Mouse (Mus musculus) urinary bladder, postnatal 25 days (tissue): ENCODE measurements around the gene Megf11.

ENCODE experiments used
- DNase-seq: peaks from one replicate; pipeline ENCODE4 v3.0.0; 2022; ENCODE audit warnings: low spot score

The Megf11 gene

DNA sequence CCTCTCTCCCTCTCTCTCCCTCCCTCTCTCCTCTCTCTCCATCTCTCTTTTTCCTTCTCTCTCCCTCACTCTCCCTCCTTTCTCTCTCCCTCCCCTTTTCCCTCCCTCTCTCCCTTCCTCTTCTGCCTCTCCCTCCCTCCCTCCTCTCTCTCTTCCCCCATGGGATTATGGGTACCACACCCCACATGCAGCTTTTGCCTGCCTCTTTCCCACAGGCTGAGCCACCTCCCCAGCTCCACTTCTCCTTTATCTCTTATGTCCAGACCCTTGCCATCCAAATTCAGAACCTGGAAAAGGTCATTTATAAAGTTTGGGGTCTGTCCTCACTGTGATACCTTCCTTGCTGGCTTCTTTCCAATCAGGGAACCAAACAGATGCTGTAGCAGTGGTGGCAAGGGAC is 180.5 kb downstream of the Megf11 start:
- DNase-seq, result no peak

DNA sequence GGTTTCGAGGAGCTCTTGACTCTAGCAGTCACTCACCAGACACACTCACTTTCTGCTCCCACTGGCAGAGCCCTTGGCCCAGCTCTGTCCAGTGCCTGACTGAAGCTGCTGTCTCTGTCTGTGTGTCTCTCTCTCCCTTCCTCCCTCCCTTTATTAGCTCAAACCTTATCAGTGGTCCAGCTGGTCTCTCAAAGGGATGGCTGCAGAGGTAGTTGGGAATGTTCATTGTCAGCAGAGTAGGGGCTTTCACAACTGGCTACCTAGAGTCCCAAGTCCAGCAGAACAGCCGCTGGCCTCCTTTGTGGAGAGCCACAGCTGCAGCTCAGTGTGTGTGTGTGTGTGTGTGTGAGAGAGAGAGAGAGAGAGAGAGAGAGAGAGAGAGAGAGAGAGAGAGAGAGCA is 180.9 kb downstream of the Megf11 start:
- DNase-seq, result no peak

DNA sequence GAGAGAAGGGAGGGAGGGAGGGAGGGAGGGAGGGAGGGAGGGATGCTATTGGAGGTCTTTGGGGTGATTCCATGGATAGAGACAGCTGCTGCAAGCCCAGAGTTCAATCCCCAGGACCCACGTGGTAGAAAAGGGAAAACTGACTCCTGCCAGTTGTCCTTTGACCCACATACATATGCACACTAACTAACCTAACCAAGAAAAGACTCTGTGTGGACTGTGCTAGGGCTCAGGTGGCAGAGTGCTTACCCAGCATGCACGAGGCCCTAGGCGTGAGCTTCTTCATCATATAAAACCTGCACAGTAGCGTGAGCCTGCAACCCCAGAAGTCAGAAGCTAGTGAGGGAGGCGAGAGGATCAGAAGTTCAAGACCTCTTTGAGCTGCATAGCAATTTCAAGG is 182.1 kb downstream of the Megf11 start:
- no peak for DNase-seq

DNA sequence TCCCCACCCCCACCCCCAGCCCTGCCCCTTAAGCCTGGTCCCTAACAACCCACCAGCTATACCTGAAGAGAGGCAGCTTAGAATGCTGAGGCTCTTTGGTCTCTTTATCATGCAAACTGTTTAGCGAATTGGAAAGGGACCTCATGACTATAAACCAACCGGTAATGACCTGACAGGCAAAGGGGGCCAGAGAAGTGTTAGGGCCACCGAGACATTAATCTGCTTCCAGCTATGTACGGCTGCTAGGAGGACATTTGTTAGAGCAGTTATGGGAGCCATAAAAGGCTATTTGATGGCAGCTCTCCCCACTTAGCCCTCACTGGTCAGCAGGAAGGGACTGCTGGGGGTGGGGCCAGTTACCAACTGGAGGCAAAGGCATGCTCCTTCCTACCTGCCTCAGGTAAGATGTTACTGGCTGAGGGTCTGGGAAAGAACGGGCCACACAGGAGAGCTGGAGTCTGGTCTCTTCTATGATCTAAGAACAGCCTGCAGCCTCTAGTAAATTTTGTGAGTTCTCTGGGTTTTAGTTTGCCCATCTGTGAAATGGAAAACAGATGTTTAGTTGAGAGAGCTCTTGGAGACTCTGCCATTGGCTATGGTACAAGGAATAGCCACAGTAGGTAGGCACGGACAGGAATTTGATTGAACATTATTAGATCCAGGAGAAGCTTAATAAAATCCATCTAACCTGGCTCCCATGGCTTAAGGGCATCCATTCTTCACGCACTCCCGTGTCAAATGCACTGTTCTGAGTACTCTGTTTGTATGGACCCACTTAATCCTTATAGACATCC is 183.2 kb downstream of the Megf11 start:
- no peak for DNase-seq

DNA sequence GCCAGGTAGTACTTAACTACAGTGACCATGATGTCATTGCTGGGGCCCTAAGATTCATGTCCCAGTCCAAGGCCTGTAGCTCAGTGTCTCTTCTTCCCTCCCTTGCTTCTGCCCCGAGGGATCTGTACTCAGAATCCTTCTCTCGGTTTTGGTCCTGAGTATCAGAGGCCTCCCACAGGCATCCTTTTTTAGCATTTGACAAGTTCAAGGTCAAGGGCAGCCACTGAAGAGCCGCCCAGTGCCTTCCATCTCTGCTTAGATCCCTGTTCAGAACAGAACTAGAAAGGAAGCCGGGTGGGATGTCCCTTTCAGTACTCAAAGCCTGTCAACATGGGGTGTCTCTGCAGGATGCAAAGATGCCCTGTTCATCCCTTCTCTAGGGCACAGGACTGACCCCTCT is 185.0 kb downstream of the Megf11 start:
- DNase-seq, result no peak

DNA sequence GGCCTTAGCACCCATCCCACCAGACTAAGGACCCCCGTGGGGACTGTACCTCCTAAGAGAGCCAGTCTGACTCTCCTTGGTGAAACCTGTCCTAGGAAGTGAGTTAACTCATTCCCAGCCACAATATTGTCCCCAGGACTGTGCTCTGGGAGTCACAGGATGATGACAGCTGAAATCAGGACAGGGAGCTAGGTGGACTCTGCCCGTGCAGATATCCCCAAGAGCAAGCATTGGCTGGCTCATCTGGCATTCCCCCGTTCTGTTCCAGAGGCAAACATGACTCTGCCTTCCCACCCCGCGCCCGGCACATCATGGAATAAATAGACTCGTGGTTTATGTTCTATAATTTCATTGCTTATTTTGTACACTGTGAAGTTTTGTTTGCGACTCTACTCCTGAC is 185.7 kb downstream of the Megf11 start:
- DNase-seq, result no peak

DNA sequence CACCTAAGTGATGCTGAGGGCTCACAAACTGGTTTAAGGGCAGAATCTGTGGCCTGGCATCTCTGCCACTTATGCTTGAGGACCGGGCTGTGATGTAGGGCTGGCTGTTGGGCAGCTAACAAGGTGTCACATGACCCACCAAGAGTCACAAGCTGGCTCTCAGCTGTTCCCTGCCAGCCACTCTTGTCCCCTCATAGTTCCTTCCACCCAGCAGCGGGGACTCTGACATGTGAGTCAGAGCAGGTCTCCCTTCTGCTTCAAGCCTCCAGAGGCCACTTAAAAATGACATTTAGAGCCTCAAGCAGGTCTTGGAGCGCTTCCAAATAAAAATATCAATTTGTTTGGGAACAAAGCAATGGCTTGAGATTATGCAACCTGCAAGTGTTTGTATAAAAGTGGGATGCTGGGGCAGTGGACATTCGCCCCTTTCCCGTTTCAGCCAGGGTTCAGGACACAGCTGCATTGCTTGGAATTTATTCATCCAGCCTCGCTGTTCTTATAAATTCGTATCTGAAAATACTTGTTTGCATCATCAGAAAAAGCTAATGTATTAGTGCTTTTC is 187.3 kb downstream of the Megf11 start:
- no peak for DNase-seq

DNA sequence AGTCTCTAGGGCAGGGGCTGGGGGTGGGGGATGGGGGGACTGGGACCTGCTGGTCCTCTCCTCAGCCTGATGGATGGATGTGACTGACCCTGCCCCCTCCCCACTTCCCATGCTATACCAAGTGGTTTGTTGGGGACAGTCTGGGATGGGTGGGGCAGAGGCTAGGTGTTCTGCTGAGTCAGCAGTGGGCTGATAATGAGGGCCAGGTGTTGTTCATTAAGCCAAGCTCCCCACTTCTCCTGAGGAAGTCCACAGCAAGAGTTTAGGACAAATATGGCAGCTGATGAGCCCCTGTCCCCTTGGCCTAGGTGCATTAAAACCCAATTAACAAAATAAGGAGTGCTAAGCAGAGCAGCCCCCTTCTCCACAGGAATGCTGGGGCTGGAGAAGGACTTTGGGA is 190.2 kb downstream of the Megf11 start:
- no peak for DNase-seq

DNA sequence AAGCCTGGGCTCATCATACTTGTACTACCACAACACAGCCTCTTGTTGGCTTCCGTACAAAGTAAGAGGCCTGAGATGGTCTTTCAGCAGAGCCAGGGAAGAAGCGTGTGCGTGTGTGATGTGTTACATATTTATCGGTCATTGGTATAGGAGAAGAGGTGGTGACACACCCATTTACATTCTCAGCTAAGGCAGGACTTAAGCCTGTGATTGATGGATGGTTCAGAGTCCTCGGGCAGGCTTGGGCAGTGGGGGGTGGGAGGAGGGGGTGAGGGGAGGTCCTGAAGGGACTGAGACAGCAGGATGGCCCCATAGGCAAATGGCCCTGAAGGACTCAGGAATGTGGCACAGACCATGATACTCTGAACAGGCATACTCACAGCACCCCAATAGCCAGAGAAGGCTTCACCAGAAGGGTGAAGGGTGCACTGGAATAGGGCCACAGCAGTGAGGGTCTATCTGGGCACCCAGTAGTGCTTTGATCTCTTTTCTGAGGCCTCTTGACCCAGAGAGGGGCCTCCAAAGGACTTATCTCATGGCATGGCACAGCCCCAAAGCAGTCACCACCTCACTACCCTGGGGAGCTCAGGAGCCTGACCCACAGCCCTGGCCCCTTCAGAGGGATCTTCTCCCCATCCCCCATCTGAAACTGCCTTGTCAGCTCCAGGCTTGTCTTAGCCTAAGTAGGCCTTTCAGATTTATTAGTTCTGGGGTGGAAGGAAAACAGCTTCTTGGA is 190.9 kb downstream of the Megf11 start:
- DNase-seq, result no peak

DNA sequence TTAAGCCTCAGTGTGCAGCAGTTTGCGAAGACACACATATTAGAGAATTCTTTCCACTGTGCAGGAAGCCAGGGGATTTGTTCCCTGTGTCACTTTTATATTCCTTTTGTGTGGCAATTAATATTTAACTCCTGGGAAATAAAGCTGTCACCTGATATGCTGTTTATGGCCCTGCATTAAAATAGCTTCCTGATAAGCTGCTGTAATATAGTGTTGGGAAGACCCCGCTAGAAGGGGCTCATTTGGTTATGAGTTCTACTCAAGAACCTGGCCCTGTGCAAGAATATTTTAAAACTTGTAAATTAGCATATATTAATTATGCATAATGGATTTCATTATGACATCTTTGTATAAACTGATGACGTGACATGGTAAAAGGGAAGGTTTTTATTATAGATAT is 191.7 kb downstream of the Megf11 start:
- DNase-seq, result no peak

DNA sequence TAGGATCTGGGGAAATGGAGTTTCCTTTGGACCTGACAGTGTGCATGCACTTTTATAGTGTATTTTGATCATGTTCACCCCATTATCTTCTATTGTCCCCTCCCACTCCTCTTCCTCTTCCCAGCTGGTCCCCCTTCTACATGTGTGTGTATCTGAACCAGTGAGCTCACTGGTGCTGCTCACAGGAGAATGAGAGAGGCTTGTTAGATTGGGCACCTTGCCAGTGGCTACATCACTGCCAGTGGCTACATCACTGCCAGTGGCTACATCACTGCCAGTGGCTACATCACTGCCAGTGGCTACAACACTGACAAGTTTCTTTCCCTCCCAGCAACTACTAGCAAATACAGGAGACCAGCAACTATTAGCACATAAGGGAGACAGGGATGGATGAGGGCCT is 192.6 kb downstream of the Megf11 start:
- no peak for DNase-seq

DNA sequence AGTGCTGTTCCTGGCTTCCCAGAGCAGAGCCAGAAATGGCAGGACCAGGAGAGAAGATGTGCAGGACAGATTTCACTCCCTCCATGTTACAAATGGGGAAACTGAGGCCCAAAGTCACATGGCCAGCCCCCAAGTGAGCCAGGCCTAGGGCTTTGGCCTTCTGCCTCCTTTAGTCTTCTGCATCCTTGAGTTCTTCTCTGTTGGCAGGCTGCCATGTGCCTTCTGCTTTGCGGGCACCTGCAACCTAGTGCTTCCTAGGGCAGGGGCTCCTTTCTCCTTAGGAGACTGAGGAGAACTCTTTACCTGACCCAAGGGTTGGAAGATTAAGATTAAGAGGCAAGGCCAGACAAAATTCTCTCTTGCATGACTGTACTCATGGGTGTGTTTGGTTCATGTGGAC is 193.9 kb downstream of the Megf11 start:
- no peak for DNase-seq

DNA sequence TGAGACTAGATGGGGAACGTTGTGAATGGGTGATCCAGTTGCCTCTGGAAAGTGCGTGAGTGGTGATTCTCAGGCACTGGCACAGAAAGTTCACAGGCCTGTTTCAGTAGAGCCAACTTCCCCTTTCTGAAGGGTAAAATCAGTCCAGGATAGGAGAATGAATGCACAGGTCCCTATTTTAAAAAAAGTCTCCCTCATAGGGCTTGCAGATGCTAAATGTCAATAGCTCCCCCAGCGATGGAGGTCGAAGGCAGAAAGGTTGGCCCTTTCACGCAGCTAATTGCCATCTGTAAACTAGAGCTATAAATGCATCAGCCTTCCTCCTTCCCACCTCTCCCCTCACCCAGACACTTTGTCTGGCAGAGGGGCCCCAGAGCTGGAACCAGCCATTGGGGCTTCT is 200.9 kb downstream of the Megf11 start:
- DNase-seq, result no peak

DNA sequence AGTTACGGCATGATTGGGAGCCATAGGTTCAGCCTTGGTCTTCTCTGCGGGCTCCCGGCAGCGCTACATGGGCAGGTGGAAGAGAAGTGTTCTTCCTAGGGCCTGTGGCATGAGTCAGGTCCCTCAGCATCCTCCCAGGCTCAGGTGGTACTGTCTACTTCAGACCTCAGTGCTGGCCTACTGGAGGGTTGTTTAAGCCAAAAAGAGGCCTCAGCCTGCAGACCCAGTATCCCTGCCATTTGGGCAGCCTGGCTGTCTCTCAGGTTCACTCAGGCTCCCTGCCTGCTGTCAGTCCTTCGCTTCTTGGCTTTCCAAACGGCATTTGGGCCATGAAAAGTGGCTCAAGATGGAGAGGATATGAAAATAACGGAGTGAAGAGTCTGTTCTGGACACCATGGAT is 202.6 kb downstream of the Megf11 start:
- no peak for DNase-seq

DNA sequence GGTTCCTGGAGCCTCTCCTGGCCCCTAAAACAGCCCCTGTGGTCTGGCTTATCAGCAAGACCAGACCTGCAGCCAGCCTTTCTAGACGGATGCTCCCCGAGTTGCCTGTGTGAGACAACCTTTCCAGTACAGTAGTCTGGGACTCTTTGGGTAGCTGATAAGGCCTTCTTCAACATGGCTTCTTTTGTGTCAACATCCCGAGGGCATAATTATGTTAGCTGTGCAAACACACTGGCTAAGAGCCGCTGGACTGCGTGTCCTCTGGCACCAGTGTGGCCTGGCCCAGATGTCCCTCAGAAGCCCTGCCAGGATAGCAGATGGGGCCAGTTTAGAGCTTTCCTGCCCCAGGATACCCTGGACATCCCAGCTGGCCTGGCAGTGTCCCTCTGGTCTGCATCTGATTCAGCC is 205.2 kb downstream of the Megf11 start:
- DNase-seq, result no peak

DNA sequence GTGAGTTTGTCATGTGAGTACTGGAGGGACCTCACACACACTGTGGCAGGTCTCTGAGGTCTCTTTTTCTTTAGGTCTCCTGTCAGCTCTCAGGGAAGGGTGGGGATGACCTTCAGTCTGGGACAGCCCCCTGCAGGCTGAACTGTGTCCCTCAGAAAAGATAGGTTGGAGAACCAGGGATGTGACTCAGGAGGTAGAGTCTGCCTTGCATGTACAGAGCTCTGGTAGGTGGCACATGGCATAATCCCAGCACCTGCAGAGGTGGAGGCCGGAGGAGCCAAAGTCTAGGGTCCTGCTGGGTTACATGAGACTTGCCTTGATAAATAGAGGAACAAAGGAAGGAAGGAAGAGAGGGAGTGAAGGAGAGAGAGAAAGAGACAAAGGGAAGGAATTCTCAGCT is 206.0 kb downstream of the Megf11 start:
- no peak for DNase-seq

DNA sequence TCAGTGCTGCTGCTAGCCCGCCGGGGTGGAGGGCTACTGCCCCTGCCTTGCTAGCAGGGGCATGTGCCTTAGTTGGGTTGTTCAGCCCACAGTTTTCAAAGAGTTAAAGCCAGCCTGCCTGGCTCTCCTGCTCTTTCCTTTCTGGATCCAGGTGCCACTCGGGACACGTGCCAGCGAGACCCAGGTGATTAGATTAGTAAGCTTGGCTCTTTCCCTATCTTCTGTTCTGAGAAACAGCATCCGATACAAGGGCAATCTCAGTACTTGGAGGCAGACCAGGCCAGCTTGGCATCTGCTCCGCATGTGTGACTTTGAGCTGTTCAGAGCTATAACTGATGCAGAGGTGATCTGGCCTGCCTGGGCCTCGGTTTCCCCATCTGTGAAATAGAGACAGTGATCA is 209.0 kb downstream of the Megf11 start:
- no peak for DNase-seq

DNA sequence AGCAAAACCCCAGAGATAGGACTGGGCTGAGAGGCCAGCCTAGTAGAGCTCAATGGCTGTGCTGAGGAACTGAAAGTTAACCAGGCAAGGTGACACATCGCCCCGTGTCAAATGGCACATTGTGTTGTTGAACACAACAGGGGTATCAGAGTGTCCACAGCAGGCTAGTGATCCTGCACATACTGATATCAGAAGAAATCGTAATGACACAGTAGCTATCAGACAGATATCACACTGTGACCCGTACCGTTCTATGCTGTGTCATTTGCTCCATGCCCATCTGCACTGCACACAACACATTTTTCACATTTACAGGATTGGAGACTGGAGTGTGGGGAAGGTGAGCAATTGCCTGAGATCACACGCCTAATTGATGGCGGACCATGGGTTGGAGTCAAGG is 213.0 kb downstream of the Megf11 start:
- DNase-seq, result no peak

DNA sequence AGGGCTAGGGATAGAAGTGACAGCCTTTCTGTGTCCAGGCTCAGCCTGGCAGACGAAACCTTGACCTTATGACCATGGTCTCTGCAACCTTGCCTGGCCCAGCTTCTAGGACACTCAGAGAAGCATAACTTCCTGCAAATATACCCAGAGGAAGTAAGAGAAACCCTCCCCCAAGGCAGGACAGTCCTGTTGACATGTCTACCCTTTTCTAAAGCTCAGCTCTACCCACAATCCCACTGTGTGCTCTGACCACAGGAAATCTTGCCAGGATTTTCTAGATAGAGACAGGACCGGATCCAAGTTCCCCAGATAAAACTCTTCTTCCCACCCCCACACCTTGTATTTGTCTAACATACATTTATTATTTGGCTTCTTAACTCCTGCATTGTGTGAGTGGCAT is 215.3 kb downstream of the Megf11 start:
- no peak for DNase-seq

DNA sequence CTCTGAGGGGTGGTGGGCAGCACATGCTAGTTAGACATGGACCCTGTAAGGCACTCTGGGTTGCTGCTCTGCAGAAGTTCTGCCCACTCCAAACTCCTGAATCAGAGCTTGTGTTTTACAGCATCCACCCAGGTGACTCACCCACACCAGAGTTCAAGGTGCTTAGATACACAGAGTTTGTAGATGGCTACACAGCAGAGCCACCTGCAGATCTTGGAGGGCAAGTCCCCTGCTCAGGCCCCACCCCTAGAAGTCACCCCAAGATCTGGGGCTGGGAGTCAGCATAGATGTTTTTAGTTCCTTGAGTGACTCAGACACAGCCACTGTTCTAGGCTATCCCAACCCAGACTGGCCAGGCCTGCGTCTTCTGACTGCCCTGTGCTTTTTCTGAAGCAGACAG is 217.5 kb downstream of the Megf11 start:
- DNase-seq, result no peak

DNA sequence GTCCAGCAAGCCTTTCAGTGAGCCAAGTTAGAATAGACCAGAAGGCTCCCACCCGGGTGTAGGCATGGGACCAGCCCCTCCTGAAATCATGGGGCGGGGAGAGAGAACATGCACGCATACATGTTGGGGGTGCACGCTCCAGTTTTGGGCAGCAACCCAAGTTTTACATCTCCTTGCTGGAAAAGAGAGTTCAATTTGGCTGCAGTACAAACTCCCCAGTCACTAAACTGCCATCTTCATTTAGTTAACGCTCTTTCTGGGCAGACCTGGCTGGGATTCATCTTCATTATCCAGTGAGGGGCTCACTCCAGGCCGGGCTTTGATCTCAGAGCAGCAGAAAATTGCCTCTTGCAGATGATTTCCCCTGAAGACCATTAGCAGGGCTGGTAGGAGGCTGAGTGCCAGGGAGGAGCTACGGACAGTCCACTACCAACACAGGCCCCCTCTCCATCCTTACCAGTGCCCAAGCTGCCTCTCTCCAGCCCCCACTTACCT is 218.8 kb downstream of the Megf11 start:
- DNase-seq, result no peak

DNA sequence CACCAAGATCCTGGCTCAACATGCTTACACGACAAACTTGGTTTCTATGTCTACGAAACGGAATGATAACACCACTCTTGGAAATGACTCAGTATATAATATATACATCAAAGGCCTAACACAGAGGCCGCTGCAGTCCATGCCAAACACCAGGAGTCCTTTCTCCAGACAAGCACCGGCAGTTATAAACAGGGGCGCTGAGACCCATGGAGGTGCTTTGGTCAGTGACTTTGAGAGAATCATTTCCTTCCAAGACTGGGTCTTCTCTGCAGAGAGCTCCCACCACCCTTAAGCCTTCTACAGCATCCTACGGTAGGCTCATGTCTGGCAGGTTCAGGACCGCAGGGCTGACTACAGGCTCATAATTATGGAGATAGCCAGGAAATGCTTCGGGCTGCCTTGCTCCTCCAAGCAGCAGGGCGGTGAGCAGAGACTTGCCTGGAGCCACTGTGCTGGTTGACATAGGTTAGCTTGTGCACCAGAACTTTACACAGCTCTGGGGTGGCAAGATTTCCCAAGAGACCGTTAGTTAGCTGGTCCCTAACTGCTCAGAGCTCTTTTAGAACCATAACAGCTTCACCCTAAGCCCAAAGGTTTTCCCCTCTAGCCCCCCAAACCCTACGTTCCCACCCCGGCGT is 219.8 kb downstream of the Megf11 start:
- no peak for DNase-seq
